Mouse (Mus musculus) heart, adult 2 months (tissue): Measurements from ENCODE around the gene Fto.

Source experiments
- CTCF ChIP-seq: fragments of 200-600 bp; IDR thresholded peaks from 2 replicates; pipeline ENCODE4 v1.8.1; 2022; ENCODE audit warnings: antibody characterized with exemption, mild to moderate bottlenecking, moderate library complexity
- EP300 ChIP-seq: fragments of 200-500 bp; IDR thresholded peaks from 2 replicates; pipeline ENCODE4 v1.6.1; 2011; ENCODE audit warnings: low read depth, low read length, control low read depth; ENCODE audit not compliant: insufficient read depth
- POLR2A ChIP-seq: fragments of 200-500 bp; IDR thresholded peaks from 2 replicates; pipeline ENCODE4 v1.6.1; 2011; ENCODE audit warnings: mild to moderate bottlenecking, low read depth, low read length, control low read depth; ENCODE audit not compliant: insufficient read depth

DNA sequence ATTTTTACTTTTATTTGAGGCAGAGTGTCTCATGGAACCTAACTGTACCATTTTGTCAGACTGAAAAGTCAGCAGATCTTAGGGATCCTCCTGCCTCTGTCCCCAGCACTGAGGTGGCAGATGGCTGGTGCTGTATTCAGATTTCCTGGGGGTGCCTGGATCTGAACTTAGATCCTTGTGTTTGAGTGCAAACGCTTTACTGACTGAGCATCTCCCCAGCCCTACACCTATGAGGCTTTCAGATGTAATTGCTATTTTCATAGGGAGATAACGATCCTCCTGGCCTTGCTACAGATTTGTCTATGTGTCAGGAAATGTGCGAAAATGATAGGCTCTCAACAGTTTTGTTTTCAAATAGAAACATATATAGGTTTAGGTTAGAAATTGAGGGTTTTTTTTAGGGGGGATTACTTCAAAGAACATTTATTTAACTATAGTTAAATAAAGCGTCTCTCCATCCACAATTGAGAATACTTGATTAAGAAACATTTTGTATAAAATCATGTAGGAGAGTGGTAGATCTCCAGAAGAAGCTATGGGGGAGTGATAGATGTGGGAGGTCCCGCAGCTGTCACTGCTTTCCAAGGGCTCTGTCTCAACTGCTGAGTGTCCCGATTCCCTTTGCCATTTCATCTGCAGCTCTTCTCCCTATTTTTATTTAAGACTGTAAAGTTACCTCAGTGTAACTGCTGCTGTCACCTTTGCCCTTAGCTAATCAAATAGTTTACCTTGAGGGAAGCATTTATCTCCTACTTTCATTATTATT lies 25.2 kb downstream of the Fto start:
- TF ChIP-seq CTCF (no peak), EP300 (no peak), POLR2A (no peak)
